Mouse (Mus musculus): ENCODE results near the gene Zwilch.
"Not testable (repeated sequence)": the region's sequence is repeated elsewhere in the genome, so short reads cannot be mapped to it uniquely, and the experiment has no call there.

The Zwilch gene

GRCm38 (mm10) chr9:64178974-64179646, 6.2 kb upstream of the Zwilch start, which contains the start of gene Snapc5:
Snapc5 (plus strand) TSS chr9:64179274.
- DNase-seq (ENCODE audit: low spot score in 2 of 2): peak; percentile 79 to 91

DNA sequence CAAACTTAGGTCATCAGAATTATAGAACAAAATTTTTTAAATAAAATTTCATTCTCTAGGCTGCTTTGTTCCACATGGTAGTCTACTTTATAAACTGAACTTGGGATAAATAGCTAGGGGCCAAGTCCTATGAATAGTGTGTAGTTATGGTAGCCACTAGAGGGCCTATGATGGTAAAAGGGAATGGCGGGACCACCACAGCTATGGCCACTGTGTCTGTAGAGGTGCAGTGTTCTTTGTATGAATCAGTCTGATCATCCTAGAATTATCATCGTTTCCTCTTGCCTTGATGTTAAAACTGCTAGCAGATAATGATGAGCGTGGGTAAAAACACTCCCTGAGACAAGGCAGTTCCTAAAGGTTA, 5.7 kb upstream of the Zwilch start:
- DNase-seq (ENCODE audit: low spot score in 2 of 2): no peak

DNA sequence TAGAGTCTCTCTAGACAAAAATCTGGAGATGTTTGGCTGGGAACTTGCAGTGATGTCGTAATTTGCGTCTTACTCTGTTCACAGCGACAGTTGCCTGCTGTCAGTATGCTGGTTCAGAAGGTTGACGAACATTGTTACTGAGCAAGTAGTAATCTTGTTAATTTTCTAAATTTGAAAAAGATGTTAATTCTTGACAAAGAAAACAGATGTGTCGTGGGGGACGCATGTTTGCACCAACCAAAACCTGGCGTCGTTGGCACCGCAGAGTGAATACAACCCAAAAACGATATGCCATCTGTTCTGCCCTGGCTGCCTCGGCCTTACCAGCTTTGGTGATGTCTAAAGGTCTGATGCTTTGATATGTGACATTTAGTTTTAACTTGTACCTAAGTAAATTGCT, 2.5 kb upstream of the Zwilch start:
- no peak for DNase-seq (ENCODE audit: low spot score in 2 of 2)

DNA sequence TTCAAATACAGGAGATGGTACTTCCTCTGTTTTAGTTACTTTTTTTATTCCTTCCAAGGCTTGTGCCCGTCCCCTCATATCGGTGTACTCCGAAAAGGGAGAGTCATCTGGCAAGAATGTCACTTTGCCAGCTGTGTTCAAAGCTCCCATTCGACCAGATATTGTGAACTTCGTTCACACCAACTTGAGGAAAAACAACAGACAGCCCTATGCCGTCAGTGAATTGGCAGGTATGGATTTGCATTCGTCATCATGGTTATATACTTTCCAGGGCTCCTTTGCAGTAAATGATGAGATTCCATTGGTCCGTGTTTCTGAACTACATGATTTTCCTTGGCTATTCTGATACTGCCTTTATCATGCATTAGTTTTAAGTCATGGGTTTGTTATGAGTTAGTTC, 1.9 kb upstream of the Zwilch start:
- DNase-seq (ENCODE audit: low spot score in 2 of 2): no peak

GRCm38 (mm10) chr9:64174341-64174740, 1.4 kb upstream of the Zwilch start:
- no peak for DNase-seq (ENCODE audit: low spot score in 2 of 2)

GRCm38 (mm10) chr9:64173666-64174220, 839 bp upstream of the Zwilch start:
- no peak for DNase-seq (ENCODE audit: low spot score in 2 of 2)

DNA sequence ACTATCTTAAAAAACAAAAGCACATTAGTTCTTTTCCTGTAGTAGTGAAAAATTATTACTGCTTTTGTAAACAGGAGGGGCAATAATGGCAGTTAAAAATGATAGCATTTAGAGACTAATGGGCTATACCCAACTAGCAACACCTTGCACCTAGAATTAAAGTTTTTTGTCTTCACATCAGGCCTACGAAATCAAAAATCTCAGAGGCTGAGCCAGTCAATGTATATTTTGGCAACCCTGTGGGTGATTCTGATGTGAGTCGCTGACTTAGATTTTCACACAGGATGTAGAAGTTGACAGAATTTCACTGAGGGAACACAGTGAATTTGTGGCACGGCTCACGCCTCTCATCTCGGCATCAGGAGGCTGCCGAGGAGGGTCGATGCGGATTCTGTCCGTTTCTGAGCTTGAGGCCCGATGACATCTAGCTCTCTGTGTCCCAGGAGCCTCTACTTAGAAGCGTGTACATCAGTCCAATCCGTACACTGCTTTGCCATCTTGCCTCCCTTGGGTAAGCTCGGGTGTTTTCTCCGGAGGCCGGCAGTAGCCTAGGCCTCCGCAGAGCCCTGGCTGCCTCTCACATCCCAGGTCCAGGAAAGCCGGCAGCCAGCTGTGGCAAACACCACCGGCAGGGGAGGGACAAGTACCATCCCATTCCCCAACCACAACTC, 624 bp downstream of the Zwilch start:
- DNase-seq (ENCODE audit: low spot score in 2 of 2): no peak

- not testable (repeated sequence) for DNase-seq (ENCODE audit: low spot score in 2 of 2)
These were observed 2.9 kb downstream of the Zwilch start for GRCm38 (mm10) chr9:64169967-64170366.

GRCm38 (mm10) chr9:64160471-64160870, 12.4 kb downstream of the Zwilch start:
- no peak for DNase-seq (ENCODE audit: low spot score in 2 of 2)

- no peak for DNase-seq (ENCODE audit: low spot score in 2 of 2)
These were observed 16.3 kb downstream of the Zwilch start for GRCm38 (mm10) chr9:64156641-64157040.

- no peak for DNase-seq (ENCODE audit: low spot score in 2 of 2)
These were observed 33.0 kb downstream of the Zwilch start for GRCm38 (mm10) chr9:64139879-64140278.

- DNase-seq (ENCODE audit: low spot score in 2 of 2): peak in 1 of 2 experiments; percentile 57
These were observed 34.0 kb downstream of the Zwilch start for GRCm38 (mm10) chr9:64138896-64139295.

DNA sequence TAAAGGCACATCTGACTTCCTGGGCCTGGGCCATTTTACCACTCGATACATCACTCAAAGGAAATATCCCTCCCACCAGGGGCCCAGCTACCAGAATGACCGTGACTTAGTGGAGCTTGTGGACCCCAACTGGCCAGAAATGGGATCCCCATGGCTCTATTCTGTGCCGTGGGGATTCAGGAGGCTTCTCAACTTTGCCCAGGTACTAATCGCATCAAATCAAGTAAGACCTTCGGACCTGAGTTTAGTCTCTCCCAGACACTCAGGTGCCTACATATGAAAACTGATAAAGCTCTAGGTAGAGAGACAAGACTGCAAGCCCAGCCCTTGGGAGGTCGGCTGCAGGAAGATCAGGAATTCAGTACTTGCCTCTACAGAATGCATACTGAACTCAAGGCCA, 41.3 kb downstream of the Zwilch start:
- DNase-seq (ENCODE audit: low spot score in 2 of 2): no peak

DNA sequence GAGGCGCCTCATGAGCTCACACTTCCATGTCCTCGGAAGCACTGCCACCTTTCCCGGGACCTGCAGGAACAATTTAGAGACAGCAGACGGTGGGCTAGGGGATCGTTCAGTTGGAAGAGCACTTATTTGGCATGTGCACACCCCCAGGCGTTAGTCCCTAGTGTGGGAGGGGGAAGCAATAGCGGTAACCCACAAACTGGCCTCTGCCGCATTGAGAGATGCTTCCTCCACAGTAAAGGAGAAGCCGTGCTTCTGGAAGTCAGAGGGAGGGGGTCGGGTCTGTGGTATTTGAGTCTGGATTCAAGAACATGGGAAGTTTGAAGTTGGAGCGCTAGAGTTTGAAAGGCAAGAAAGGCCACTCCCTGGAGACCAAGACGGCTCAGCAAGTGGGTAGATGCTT, 46.8 kb downstream of the Zwilch start:
- DNase-seq (ENCODE audit: low spot score in 2 of 2): no peak

- DNase-seq (ENCODE audit: low spot score in 2 of 2): no peak
These were observed 47.6 kb downstream of the Zwilch start for GRCm38 (mm10) chr9:64125307-64125706.

DNA sequence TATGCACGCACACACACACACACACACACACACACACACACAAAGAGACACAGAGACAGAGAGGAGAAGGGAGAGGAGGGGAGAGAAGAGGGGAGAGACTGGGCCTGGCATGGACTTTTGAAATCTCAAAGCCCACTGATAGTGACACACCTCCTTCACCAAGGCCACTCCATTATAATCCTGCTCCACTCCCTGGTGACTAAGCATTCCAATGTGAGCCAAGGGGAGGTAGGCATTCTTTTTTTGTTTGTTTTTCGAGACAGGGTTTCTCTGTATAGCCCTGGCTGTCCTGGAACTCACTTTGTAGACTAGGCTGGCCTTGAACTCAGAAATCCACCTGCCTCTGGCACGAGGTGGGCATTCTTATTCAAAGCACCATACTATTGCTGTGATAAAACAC, 48.1 kb downstream of the Zwilch start:
- DNase-seq (ENCODE audit: low spot score in 2 of 2): not testable (repeated sequence)

- DNase-seq (ENCODE audit: low spot score in 2 of 2): no peak
These were observed 50.3 kb downstream of the Zwilch start for GRCm38 (mm10) chr9:64122601-64123000.

GRCm38 (mm10) chr9:64120584-64121277, 52.2 kb downstream of the Zwilch start:
- DNase-seq (ENCODE audit: low spot score in 2 of 2): no peak

DNA sequence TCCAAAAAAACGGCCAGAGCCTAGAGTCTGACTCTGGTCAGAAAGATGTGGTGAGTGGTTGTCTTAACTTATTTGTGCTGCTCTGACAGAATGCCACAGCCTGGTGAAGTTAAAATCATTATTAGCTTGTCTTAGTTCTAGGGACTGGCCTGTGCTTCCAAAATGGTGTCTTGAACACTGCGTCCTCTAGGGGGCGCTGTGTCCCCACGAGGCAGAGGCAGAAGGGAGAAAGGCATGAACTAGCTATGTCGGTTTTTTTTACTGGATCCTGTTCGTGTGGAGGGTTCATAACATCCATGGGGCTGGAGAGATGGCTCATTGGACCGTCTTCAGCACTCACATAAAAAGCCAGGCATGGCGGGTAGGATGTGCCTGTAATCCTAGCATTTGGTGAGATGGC, 53.0 kb downstream of the Zwilch start:
- DNase-seq (ENCODE audit: low spot score in 2 of 2): peak in 1 of 2 experiments; percentile 49

- no peak for DNase-seq (ENCODE audit: low spot score in 2 of 2)
These were observed 56.0 kb downstream of the Zwilch start, which contains the start of gene Lctl for GRCm38 (mm10) chr9:64116876-64117275. Lctl (plus strand) TSS chr9:64117147.

- DNase-seq (ENCODE audit: low spot score in 2 of 2): no peak
These were observed 57.1 kb downstream of the Zwilch start for GRCm38 (mm10) chr9:64115756-64116155.

- DNase-seq (ENCODE audit: low spot score in 2 of 2): no peak
These were observed 58.3 kb downstream of the Zwilch start for GRCm38 (mm10) chr9:64114646-64115045.
